Mouse (Mus musculus) MEL (cell line): ENCODE measurements at regions not wholly inside any gene's neighbourhood (a gene's known extent, or its start where the extent isn't known, plus 50 kb on each side); places are given as distances from the start of the nearest gene placed in this dataset.

Experiments used
- DNase-seq: peaks from one replicate; pipeline ENCODE4 v3.0.0; 2011; ENCODE audit warnings: low read depth, low spot score
- H3K27ac ChIP-seq: 2 replicates; pipeline ENCODE4 v1.5.1; 2012; ENCODE audit warnings: low read depth, mild to moderate bottlenecking, control low read depth, low read length, moderate library complexity; ENCODE audit not compliant: control insufficient read depth
- H3K27me3 ChIP-seq, 2 experiments: fragments of 150-350 bp in 1 of 2; sonication (generic) in 1 of 2; 2 replicates each; pipeline ENCODE4 v1.6.1; 2012; ENCODE audit warnings: low read length in 2 of 2, mild to moderate bottlenecking in 2 of 2, improper control_type of control experiment in 1 of 2, moderate library complexity in 1 of 2; ENCODE audit not compliant: insufficient read depth in 2 of 2, control insufficient read depth in 1 of 2
- H3K36me3 ChIP-seq, 2 experiments: 2 replicates each; pipeline ENCODE4 v1.6.1; 2012 to 2014; ENCODE audit warnings: low read length in 2 of 2, improper control_type of control experiment in 1 of 2, inconsistent platforms in 1 of 2, mild to moderate bottlenecking in 1 of 2; ENCODE audit not compliant: insufficient read depth in 2 of 2, control insufficient read depth in 1 of 2
- H3K4me1 ChIP-seq, 2 experiments: fragments of 150-350 bp in 1 of 2; sonication (generic) in 1 of 2; 2 replicates each; pipeline ENCODE4 v1.6.1; 2012; ENCODE audit warnings: low read length in 2 of 2, improper control_type of control experiment in 1 of 2, mild to moderate bottlenecking in 1 of 2; ENCODE audit not compliant: insufficient read depth in 2 of 2, control insufficient read depth in 1 of 2
- H3K4me3 ChIP-seq, 2 experiments: fragments of 150-350 bp in 1 of 2; sonication (generic) in 1 of 2; 2 replicates each; pipeline ENCODE4 v1.5.1; 2012; ENCODE audit warnings: low read depth in 2 of 2, low read length in 2 of 2, mild to moderate bottlenecking in 2 of 2, moderate library complexity in 2 of 2, control low read depth in 1 of 2, improper control_type of control experiment in 1 of 2; ENCODE audit not compliant: control insufficient read depth in 1 of 2, insufficient read depth in 1 of 2
- H3K79me2 ChIP-seq: 2 replicates; pipeline ENCODE4 v1.6.1; 2012; ENCODE audit warnings: mild to moderate bottlenecking, low read length, moderate library complexity; ENCODE audit not compliant: control insufficient read depth, poor library complexity, insufficient read depth
- H3K9ac ChIP-seq: 2 replicates; pipeline ENCODE4 v1.6.1; 2012; ENCODE audit warnings: low read depth, mild to moderate bottlenecking, control low read depth, low read length, moderate library complexity; ENCODE audit not compliant: control insufficient read depth, poor library complexity, severe bottlenecking
- H3K9me3 ChIP-seq: fragments of 150-350 bp; sonication (generic); replicated peaks from 2 replicates; pipeline ENCODE4 v1.6.1; 2012; ENCODE audit warnings: mild to moderate bottlenecking, low read length, improper control_type of control experiment, moderate library complexity; ENCODE audit not compliant: insufficient read depth
- CHD1 ChIP-seq: IDR thresholded peaks from 2 replicates; pipeline ENCODE4 v1.6.1; 2012; ENCODE audit warnings: low read depth, mild to moderate bottlenecking, inconsistent platforms, low read length, improper control_type of control experiment
- CHD2 ChIP-seq: IDR thresholded peaks from 2 replicates; pipeline ENCODE4 v1.6.1; 2011; ENCODE audit warnings: low read length, improper control_type of control experiment
- EP300 ChIP-seq, 2 experiments: IDR thresholded peaks; 2 replicates each; pipeline ENCODE4 v1.6.1; 2011; ENCODE audit warnings: improper control_type of control experiment in 2 of 2, low read length in 2 of 2, low read depth in 1 of 2, mild to moderate bottlenecking in 1 of 2
- GABPA ChIP-seq: IDR thresholded peaks from 2 replicates; pipeline ENCODE4 v1.6.1; 2012; ENCODE audit warnings: low read depth, mild to moderate bottlenecking, inconsistent platforms, low read length, improper control_type of control experiment, moderate library complexity
- HCFC1 ChIP-seq: IDR thresholded peaks from 2 replicates; pipeline ENCODE4 v1.6.1; 2012; ENCODE audit warnings: low read depth, mild to moderate bottlenecking, inconsistent platforms, low read length, improper control_type of control experiment, moderate library complexity
- KAT2A ChIP-seq: conservative IDR thresholded peaks from 2 replicates; pipeline ENCODE4 v1.6.1; 2012; ENCODE audit warnings: low read depth, low read length, improper control_type of control experiment, inconsistent platforms
- MAZ ChIP-seq: IDR thresholded peaks from 2 replicates; pipeline ENCODE4 v1.6.1; 2012; ENCODE audit warnings: low read depth, mild to moderate bottlenecking, inconsistent platforms, low read length, improper control_type of control experiment
- MEF2A ChIP-seq: IDR thresholded peaks from 2 replicates; pipeline ENCODE4 v1.6.1; 2014; ENCODE audit warnings: low read depth, mild to moderate bottlenecking, inconsistent platforms, low read length, improper control_type of control experiment; ENCODE audit not compliant: poor library complexity, insufficient replicate concordance, severe bottlenecking; ENCODE audit errors: extremely low read depth
- MXI1 ChIP-seq: IDR thresholded peaks from 2 replicates; pipeline ENCODE4 v1.6.1; 2011; ENCODE audit warnings: mild to moderate bottlenecking, low read depth, low read length, improper control_type of control experiment
- MYB ChIP-seq: IDR thresholded peaks from 2 replicates; pipeline ENCODE4 v1.6.1; 2011; ENCODE audit warnings: mild to moderate bottlenecking, low read depth, low read length, improper control_type of control experiment
- SIN3A ChIP-seq: IDR thresholded peaks from 2 replicates; pipeline ENCODE4 v1.6.1; 2012; ENCODE audit warnings: low read length, improper control_type of control experiment, inconsistent platforms
- TCF12 ChIP-seq: IDR thresholded peaks from 2 replicates; pipeline ENCODE4 v1.6.1; 2014; ENCODE audit warnings: low read depth, mild to moderate bottlenecking, inconsistent platforms, low read length, improper control_type of control experiment, moderate library complexity
- UBTF ChIP-seq: IDR thresholded peaks from 2 replicates; pipeline ENCODE4 v1.6.1; 2012; ENCODE audit warnings: low read depth, mild to moderate bottlenecking, inconsistent platforms, low read length, improper control_type of control experiment, moderate library complexity, borderline replicate concordance; ENCODE audit not compliant: insufficient read depth
- ZKSCAN1 ChIP-seq: IDR thresholded peaks from 2 replicates; pipeline ENCODE4 v1.6.1; 2012; ENCODE audit warnings: low read depth, mild to moderate bottlenecking, inconsistent platforms, low read length, improper control_type of control experiment, moderate library complexity
- ZMIZ1 ChIP-seq: IDR thresholded peaks from 2 replicates; pipeline ENCODE4 v1.6.1; 2012; ENCODE audit warnings: low read depth, mild to moderate bottlenecking, inconsistent platforms, low read length, improper control_type of control experiment, moderate library complexity

DNA sequence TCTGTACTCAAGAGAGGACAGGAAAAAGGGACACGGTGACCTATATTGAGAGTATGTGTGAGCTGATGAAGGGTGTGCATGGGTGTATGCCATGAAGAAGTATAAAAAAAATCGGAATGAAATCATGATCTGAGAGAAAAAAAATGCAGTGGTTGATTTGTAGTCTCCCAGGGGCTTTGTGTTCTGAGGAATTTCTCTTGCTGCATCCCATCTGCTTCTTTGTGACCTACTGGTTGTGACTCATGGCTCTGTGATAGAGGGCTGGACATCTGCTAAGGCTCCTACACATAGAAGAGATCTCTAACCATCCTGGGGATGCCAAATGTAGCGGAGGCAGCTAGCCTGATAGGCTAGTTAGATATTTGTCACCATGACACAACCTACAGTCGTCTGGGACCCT, 92.3 kb upstream of the Tgfbr2 start:
- H3K9me3 ChIP-seq, result no peaks in the 10 kb centered on the region
- no peaks in the 10 kb centered on the region for H3K79me2 ChIP-seq
- no peaks in the 10 kb centered on the region for H3K4me1 ChIP-seq
- no peak for DNase-seq
- no peaks in the 10 kb centered on the region for H3K36me3 ChIP-seq
- no peaks in the 10 kb centered on the region for H3K27me3 ChIP-seq
- TF ChIP-seq KAT2A (no peak), MEF2A (no peak), SIN3A (no peak), ZMIZ1 (no peak)
- TF ChIP-seq, all 39 proteins: peak for 0
- no peak overlapping the region for H3K9ac ChIP-seq
- no peak overlapping the region for H3K4me3 ChIP-seq
- no peak overlapping the region for H3K27ac ChIP-seq

DNA sequence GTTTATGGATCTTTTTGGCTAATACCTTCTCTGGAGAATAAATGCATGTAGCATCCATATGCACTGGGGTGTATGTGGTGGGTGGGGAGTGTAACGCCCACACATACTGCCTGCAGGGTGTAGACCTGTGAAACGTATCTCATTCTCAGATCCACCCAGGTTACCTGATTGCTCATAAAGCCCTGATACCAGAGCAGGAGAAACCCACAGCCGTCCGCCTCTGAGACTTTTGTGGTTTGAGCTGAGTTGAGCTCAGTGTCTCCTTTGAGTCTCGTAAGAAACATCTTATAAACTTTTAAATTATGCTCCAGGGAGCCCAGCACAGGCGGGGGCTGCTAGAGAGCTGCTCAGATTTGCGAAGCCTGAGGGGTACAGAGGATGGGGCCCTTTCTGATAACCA, 88.7 kb upstream of the Tgfbr2 start:
- Histone ChIP-seq H3K4me1 (no peaks in the 10 kb centered on the region), H3K27me3 (no peaks in the 10 kb centered on the region), H3K9me3 (no peaks in the 10 kb centered on the region), H3K9ac (no peak overlapping the region), H3K79me2 (no peaks in the 10 kb centered on the region), H3K4me3 (no peak overlapping the region), H3K36me3 (no peaks in the 10 kb centered on the region), H3K27ac (no peak overlapping the region)
- no peak for DNase-seq
- TF ChIP-seq UBTF, result no peak
- TF ChIP-seq ZMIZ1, result no peak
- TF ChIP-seq MXI1, result no peak
- TF ChIP-seq ZKSCAN1, result no peak
- TF ChIP-seq EP300 (IDR thresholded peaks at IDR 0.05; ENCODE audit: low read depth in 1 of 2, low read length in 2 of 2), result no peak
- TF ChIP-seq HCFC1, result no peak
- no peak for TF ChIP-seq TCF12
- TF ChIP-seq GABPA, result no peak

- Histone ChIP-seq H3K27ac (no peak overlapping the region), H3K9me3 (no peaks in the 10 kb centered on the region), H3K36me3 (no peaks in the 10 kb centered on the region), H3K79me2 (no peaks in the 10 kb centered on the region), H3K27me3 (no peaks in the 10 kb centered on the region), H3K4me3 (no peak overlapping the region), H3K9ac (no peak overlapping the region), H3K4me1 (no peaks in the 10 kb centered on the region)
- DNase-seq, result no peak
- TF ChIP-seq CHD2 (no peak), MAZ (no peak), CHD1 (no peak), MYB (no peak)
Measured at GRCm38 (mm10) chr9:116259569-116259968, 84.4 kb upstream of the Tgfbr2 start.
